In genomic region chr8:72268356-72268755, GRCm38 (mm10) we compare ENCODE assay signal across 8 mouse cellular contexts. TPM values are rescaled to one million over a fixed set of nuclear protein-coding genes. Genes with fewer than 3 reads are reported as not detected.
DNase-seq lines count a peak whose midpoint lies in the region; ATAC-seq and TF ChIP-seq lines count a peak whose summit lies in the region.

No protein-coding gene starts in this region.

- ATAC-seq in lung, postnatal 0 days = peak; percentile 93
- ATAC-seq in stomach, embryonic 14.5 days (ENCODE audit: insufficient number of reproducible peaks, insufficient read depth, low FRiP score, low read depth) = no peak

- H3K27ac ChIP-seq in lung, postnatal 0 days (ENCODE audit: low read length) = peak overlapping the region; percentile 91
- peak overlapping the region; percentile 48; the same call in 1 of the 2 replicates for H3K27ac ChIP-seq in stomach, embryonic 14.5 days (ENCODE audit: low read length)
- H3K27ac ChIP-seq in cerebellum, adult 2 months (ENCODE audit: insufficient read depth, low read length) = no peak overlapping the region

- H3K4me3 ChIP-seq in lung, postnatal 0 days (ENCODE audit: low read depth, low read length) = no peak overlapping the region
- no peak overlapping the region for H3K4me3 ChIP-seq in stomach, embryonic 14.5 days (ENCODE audit: low read depth, low read length)
- no peak overlapping the region for H3K4me3 ChIP-seq in cerebellum, adult 2 months (replicated peaks; ENCODE audit: insufficient read depth, low read depth, low read length)

- peak; percentile 26 to 42 for DNase-seq in frontal cortex, postnatal 14 days (ENCODE audit: low spot score in 2 of 2)
- DNase-seq in frontal cortex, postnatal 25 days (ENCODE audit: low spot score in 2 of 2) = no peak
- peak; percentile 78 for DNase-seq in adrenal gland, postnatal 14 days
- peak; percentile 100 for DNase-seq in heart, adult 11 months
- peak; percentile 73 to 84 for DNase-seq in kidney, adult 8-10 months
- DNase-seq in lung, postnatal 0 days (ENCODE audit: low spot score) = peak; percentile 87
- DNase-seq in cerebellum, adult 2 months = no peak

- H3K4me1 ChIP-seq in lung, postnatal 0 days (ENCODE audit: insufficient read depth, low read depth, low read length) = no peaks in the 10 kb centered on the region
- H3K4me1 ChIP-seq in stomach, embryonic 14.5 days (ENCODE audit: control insufficient read depth, insufficient read depth, low read length) = no peaks in the 10 kb centered on the region
- no peaks in the 10 kb centered on the region for H3K4me1 ChIP-seq in cerebellum, adult 2 months (ENCODE audit: control insufficient read depth, insufficient read depth, low read length)

- TF ChIP-seq CTCF in lung, postnatal 0 days (IDR thresholded peaks at IDR 0.05) = no peak
- no peak for TF ChIP-seq CTCF in cerebellum, adult 2 months (IDR thresholded peaks at IDR 0.05; ENCODE audit: borderline replicate concordance, insufficient read depth, low read depth, low read length)

- no peaks in the 10 kb centered on the region for H3K9me3 ChIP-seq in lung, postnatal 0 days (ENCODE audit: low read length)
- no peaks in the 10 kb centered on the region for H3K9me3 ChIP-seq in stomach, embryonic 14.5 days (ENCODE audit: control insufficient read depth, low read depth, low read length)

- H3K36me3 ChIP-seq in lung, postnatal 0 days (ENCODE audit: insufficient read depth, low read length) = no peaks in the 10 kb centered on the region
- no peaks in the 10 kb centered on the region for H3K36me3 ChIP-seq in stomach, embryonic 14.5 days (ENCODE audit: control insufficient read depth, insufficient read depth, low read length)

- peak; percentile 100 for TF ChIP-seq EP300 in lung, postnatal 0 days (IDR thresholded peaks at IDR 0.05)

- 0 out of 2 replicates have a peak overlapping the region, but pooled peaks have one; percentile 5 for H3K4me2 ChIP-seq in lung, postnatal 0 days (replicated peaks; ENCODE audit: low read depth, low read length)
- no peak overlapping the region for H3K4me2 ChIP-seq in stomach, embryonic 14.5 days (replicated peaks; ENCODE audit: low read depth, low read length)

- no peak overlapping the region for H3K9ac ChIP-seq in lung, postnatal 0 days (replicated peaks; ENCODE audit: low read depth)
- no peak overlapping the region for H3K9ac ChIP-seq in stomach, embryonic 14.5 days (replicated peaks; ENCODE audit: low read depth, low read length)

- H3K27me3 ChIP-seq in lung, postnatal 0 days (replicated peaks; ENCODE audit: insufficient read depth, low read length) = no peaks in the 10 kb centered on the region
- no peaks in the 10 kb centered on the region for H3K27me3 ChIP-seq in stomach, embryonic 14.5 days (ENCODE audit: control insufficient read depth, insufficient read depth, low read length)
- no peaks in the 10 kb centered on the region for H3K27me3 ChIP-seq in cerebellum, adult 2 months (ENCODE audit: control insufficient read depth, insufficient read depth, low read length)

- no peak for TF ChIP-seq POLR2A in cerebellum, adult 2 months (IDR thresholded peaks at IDR 0.05; ENCODE audit: borderline replicate concordance, insufficient read depth, low read length)

- WGBS in lung, postnatal 0 days = 44% methylated on average over 15 of the region's 15 CpGs
- WGBS in stomach, embryonic 14.5 days = 86% methylated on average over 15 of the region's 15 CpGs
- 75% methylated on average over 15 of the region's 15 CpGs for WGBS in cerebellum, adult 2 months

RNA-seq across cellular contexts. Expression of gene Ap1m1, which starts 28.5 kb away (rescaled TPM):
- 68.1 and 79.4 TPM in 2 replicates for total RNA-seq in adrenal gland, postnatal 14 days (2021)
- polyA plus RNA-seq in lung, postnatal 0 days (2015; fragmentation: Nextera tagmentation; extraction: Ambion mirVana) = 65.3 and 68.2 TPM in 2 replicates
- 101 and 109 TPM in 2 replicates for polyA plus RNA-seq in stomach, embryonic 14.5 days (2014; fragmentation: Nextera tagmentation; extraction: Ambion mirVana)
- 109 and 112 TPM in 2 replicates for polyA plus RNA-seq in cerebellum, adult 2 months (2012; rRNA removed)

RNA-seq across cellular contexts. Expression of gene Gm10282, which starts 36.7 kb away (rescaled TPM):
- total RNA-seq in adrenal gland, postnatal 14 days (2021) = 16.0 and 16.8 TPM in 2 replicates
- polyA plus RNA-seq in lung, postnatal 0 days (2015; fragmentation: Nextera tagmentation; extraction: Ambion mirVana) = 5.7 and 6.1 TPM in 2 replicates
- 27.2 and 32.7 TPM in 2 replicates for polyA plus RNA-seq in stomach, embryonic 14.5 days (2014; fragmentation: Nextera tagmentation; extraction: Ambion mirVana)
- polyA plus RNA-seq in cerebellum, adult 2 months (2012; rRNA removed) = 3.9 TPM in 2 replicates

RNA-seq across cellular contexts. Expression of gene Fam32a, which starts 48.8 kb away (rescaled TPM):
- 51.9 and 60.3 TPM in 2 replicates for total RNA-seq in adrenal gland, postnatal 14 days (2021)
- polyA plus RNA-seq in lung, postnatal 0 days (2015; fragmentation: Nextera tagmentation; extraction: Ambion mirVana) = 63.7 and 69.3 TPM in 2 replicates
- 66.9 and 75.5 TPM in 2 replicates for polyA plus RNA-seq in stomach, embryonic 14.5 days (2014; fragmentation: Nextera tagmentation; extraction: Ambion mirVana)
- 71.2 and 78.5 TPM in 2 replicates for polyA plus RNA-seq in cerebellum, adult 2 months (2012; rRNA removed)

RNA-seq across cellular contexts. Expression of gene Klf2, which starts 50.5 kb away (rescaled TPM):
- total RNA-seq in adrenal gland, postnatal 14 days (2021) = 73.8 and 95.6 TPM in 2 replicates
- polyA plus RNA-seq in lung, postnatal 0 days (2015; fragmentation: Nextera tagmentation; extraction: Ambion mirVana) = 65.3 and 74.1 TPM in 2 replicates
- polyA plus RNA-seq in stomach, embryonic 14.5 days (2014; fragmentation: Nextera tagmentation; extraction: Ambion mirVana) = 6.4 and 6.6 TPM in 2 replicates
- 6.3 and 7.1 TPM in 2 replicates for polyA plus RNA-seq in cerebellum, adult 2 months (2012; rRNA removed)

RNA-seq across cellular contexts. Expression of gene Gm11034, which starts 54.9 kb away (rescaled TPM):
- not detected in 2 replicates for total RNA-seq in adrenal gland, postnatal 14 days (2021)
- polyA plus RNA-seq in lung, postnatal 0 days (2015; fragmentation: Nextera tagmentation; extraction: Ambion mirVana) = not detected in 2 replicates
- not detected in 2 replicates for polyA plus RNA-seq in stomach, embryonic 14.5 days (2014; fragmentation: Nextera tagmentation; extraction: Ambion mirVana)
- polyA plus RNA-seq in cerebellum, adult 2 months (2012; rRNA removed) = not detected in 2 replicates

Comparison
In these comparisons a context has a peak if more than half of its experiments do, and no peak if none do; other contexts are left out.
1. DNase-seq: peak in frontal cortex, postnatal 14 days (2 of 2), adrenal gland, postnatal 14 days (single experiment), heart, adult 11 months (single experiment), kidney, adult 8-10 months (2 of 2) and lung, postnatal 0 days (single experiment); none in frontal cortex, postnatal 25 days (0 of 2) and cerebellum, adult 2 months (0 of 2).